Mouse (Mus musculus) lung, embryonic 14.5 days (tissue): Measurements from ENCODE around the gene Lbhd2. TPM values are rescaled to one million over a fixed set of nuclear protein-coding genes. Genes with fewer than 3 reads are reported as not detected.

ENCODE experiments used
- ATAC-seq: fragments of 200-750 bp; cut with Nextera tagmentation; 2 replicates; pipeline ENCODE4 v1.8.0; 2017; ENCODE audit warnings: mild to moderate bottlenecking, moderate TSS enrichment, moderate library complexity; ENCODE audit not compliant: insufficient read depth
- DNase-seq: peaks from one replicate; pipeline ENCODE4 v3.0.0-alpha.2; 2015
- H3K27ac ChIP-seq: fragments of 300-500 bp; sonication (generic); 2 replicates; pipeline ENCODE4 v1.5.1; 2014; ENCODE audit warnings: low read depth, mild to moderate bottlenecking, moderate library complexity
- H3K27me3 ChIP-seq: fragments of 300-500 bp; sonication (generic); 2 replicates; pipeline ENCODE4 v1.6.1; 2014; ENCODE audit warnings: low read length, control low read depth; ENCODE audit not compliant: insufficient read depth
- H3K36me3 ChIP-seq: fragments of 300-500 bp; sonication (generic); 2 replicates; pipeline ENCODE4 v1.6.1; 2014; ENCODE audit warnings: control low read depth; ENCODE audit not compliant: insufficient read depth
- H3K4me1 ChIP-seq: fragments of 300-500 bp; sonication (generic); 2 replicates; pipeline ENCODE4 v1.6.1; 2014; ENCODE audit warnings: antibody characterized with exemption, control low read depth; ENCODE audit not compliant: insufficient read depth
- H3K4me2 ChIP-seq: fragments of 300-500 bp; sonication (generic); 2 replicates; pipeline ENCODE4 v1.6.1; 2014; ENCODE audit warnings: mild to moderate bottlenecking
- H3K4me3 ChIP-seq: fragments of 300-500 bp; sonication (generic); 2 replicates; pipeline ENCODE4 v1.5.1; 2014; ENCODE audit warnings: low read depth, low read length
- H3K9ac ChIP-seq: fragments of 300-500 bp; sonication (generic); 2 replicates; pipeline ENCODE4 v1.6.1; 2014
- H3K9me3 ChIP-seq: fragments of 300-500 bp; sonication (generic); 2 replicates; pipeline ENCODE4 v1.6.1; 2016; ENCODE audit warnings: low read depth, low read length, control low read depth
- CTCF ChIP-seq: IDR thresholded peaks from 2 replicates; pipeline ENCODE4 v1.5.1; 2016; ENCODE audit warnings: antibody characterized with exemption, low read depth
- WGBS: fragments of 180-500 bp; shearing (Covaris S2); extraction: QIAGEN DNeasy Blood & Tissue Kit; methylation state at CpG from one replicate; pipeline ENCODE4 v1.1.7; 2014; 5-methylcytosine and 5-hydroxymethylcytosine counted together
- polyA plus RNA-seq: library from polyadenylated mRNA; unstranded; fragments of >200 nt; fragmentation: Nextera tagmentation; extraction: Ambion mirVana; gene quantifications from 2 replicates; pipeline ENCODE4 v1.2.1, GENCODE M21; 2014

The Lbhd2 gene
- polyA plus RNA-seq, 1 experiment from 2014 or later, result 0.68 TPM

GRCm38 (mm10) chr12:111445161-111445889 lies 38.7 kb downstream of the Lbhd2 start:
- TF ChIP-seq CTCF, result no peak
- Histone ChIP-seq H3K4me1 (peaks cover 18% of the 10 kb centered on the region; the same call in 1 of the 2 replicates), H3K27ac (no peak overlapping the region), H3K4me2 (peak overlapping the region; percentile 51), H3K4me3 (peak overlapping the region; percentile 24), H3K9ac (peak overlapping the region; percentile 38), H3K9me3 (no peaks in the 10 kb centered on the region), H3K36me3 (no peaks in the 10 kb centered on the region), H3K27me3 (peaks cover 77% of the 10 kb centered on the region)
- DNase-seq, result no peak
- WGBS, result 5% methylated on average over 52 of the region's 52 CpGs
- ATAC-seq, result no peak

- WGBS, result 10% methylated on average over 27 of the region's 27 CpGs
- DNase-seq (no peak), ATAC-seq (no peak)
- Histone ChIP-seq H3K9ac (peak overlapping the region; percentile 38), H3K4me1 (peaks cover 18% of the 10 kb centered on the region; the same call in 1 of the 2 replicates), H3K27ac (no peak overlapping the region), H3K36me3 (no peaks in the 10 kb centered on the region), H3K4me2 (peak overlapping the region; percentile 51), H3K9me3 (no peaks in the 10 kb centered on the region), H3K27me3 (peaks cover 77% of the 10 kb centered on the region), H3K4me3 (peak overlapping the region; percentile 24)
- no peak for TF ChIP-seq CTCF
Measured at GRCm38 (mm10) chr12:111445890-111446613, 39.4 kb downstream of the Lbhd2 start.

GRCm38 (mm10) chr12:111446745-111447144 lies 40.1 kb downstream of the Lbhd2 start:
- Histone ChIP-seq H3K4me3 (no peak overlapping the region), H3K4me1 (peaks cover 18% of the 10 kb centered on the region; the same call in 1 of the 2 replicates), H3K4me2 (no peak overlapping the region), H3K27me3 (peaks cover 73% of the 10 kb centered on the region), H3K27ac (no peak overlapping the region), H3K9ac (no peak overlapping the region), H3K36me3 (no peaks in the 10 kb centered on the region), H3K9me3 (no peaks in the 10 kb centered on the region)
- DNase-seq, result no peak
- TF ChIP-seq CTCF, result no peak
- WGBS, result 35% methylated on average over 5 of the region's 5 CpGs
- ATAC-seq, result no peak

GRCm38 (mm10) chr12:111447350-111447749 lies 40.7 kb downstream of the Lbhd2 start:
- ATAC-seq (no peak), DNase-seq (no peak)
- no peaks in the 10 kb centered on the region for H3K9me3 ChIP-seq
- no peak overlapping the region for H3K4me3 ChIP-seq
- peaks cover 15% of the 10 kb centered on the region; the same call in 1 of the 2 replicates for H3K4me1 ChIP-seq
- peaks cover 67% of the 10 kb centered on the region for H3K27me3 ChIP-seq
- no peak overlapping the region for H3K27ac ChIP-seq
- no peaks in the 10 kb centered on the region for H3K36me3 ChIP-seq
- no peak for TF ChIP-seq CTCF
- no peak overlapping the region for H3K9ac ChIP-seq
- 32% methylated on average over 9 of the region's 9 CpGs for WGBS
- no peak overlapping the region for H3K4me2 ChIP-seq

GRCm38 (mm10) chr12:111447898-111448760 lies 41.5 kb downstream of the Lbhd2 start:
- no peaks in the 10 kb centered on the region for H3K36me3 ChIP-seq
- DNase-seq (no peak), ATAC-seq (no peak)
- H3K4me3 ChIP-seq, result no peak overlapping the region
- no peak overlapping the region for H3K27ac ChIP-seq
- peaks cover 59% of the 10 kb centered on the region for H3K27me3 ChIP-seq
- no peak overlapping the region for H3K9ac ChIP-seq
- H3K4me1 ChIP-seq, result peaks cover 15% of the 10 kb centered on the region; the same call in 1 of the 2 replicates
- WGBS, result 22% methylated on average over 22 of the region's 22 CpGs
- no peaks in the 10 kb centered on the region for H3K9me3 ChIP-seq
- no peak for TF ChIP-seq CTCF
- no peak overlapping the region for H3K4me2 ChIP-seq

GRCm38 (mm10) chr12:111448931-111449705 lies 42.5 kb downstream of the Lbhd2 start:
- Histone ChIP-seq H3K9ac (no peak overlapping the region), H3K4me1 (peaks cover 15% of the 10 kb centered on the region; the same call in 1 of the 2 replicates), H3K9me3 (no peaks in the 10 kb centered on the region), H3K4me3 (no peak overlapping the region), H3K36me3 (no peaks in the 10 kb centered on the region), H3K27ac (no peak overlapping the region), H3K4me2 (no peak overlapping the region), H3K27me3 (peaks cover 49% of the 10 kb centered on the region)
- ATAC-seq (peak; percentile 57; the same call in 1 of the 2 replicates), DNase-seq (no peak)
- WGBS, result 10% methylated on average over 14 of the region's 14 CpGs
- TF ChIP-seq CTCF, result no peak
